Mouse (Mus musculus) thymus, adult 2 months (tissue): ENCODE data around the gene Gpc5.

ENCODE experiments used
- CTCF ChIP-seq: fragments of 200-500 bp; IDR thresholded peaks from 2 replicates; pipeline ENCODE4 v1.5.1; 2012; ENCODE audit warnings: mild to moderate bottlenecking, control low read depth, low read length, moderate library complexity, borderline replicate concordance; ENCODE audit not compliant: control insufficient read depth, poor library complexity, insufficient read depth; ENCODE audit errors: extremely low read depth
- POLR2A ChIP-seq: fragments of 200-500 bp; IDR thresholded peaks from 2 replicates; pipeline ENCODE4 v1.6.1; 2012; ENCODE audit warnings: mild to moderate bottlenecking, low read length, control low read depth, moderate library complexity; ENCODE audit not compliant: control insufficient read depth, poor library complexity, insufficient read depth; ENCODE audit errors: extremely low read depth

DNA sequence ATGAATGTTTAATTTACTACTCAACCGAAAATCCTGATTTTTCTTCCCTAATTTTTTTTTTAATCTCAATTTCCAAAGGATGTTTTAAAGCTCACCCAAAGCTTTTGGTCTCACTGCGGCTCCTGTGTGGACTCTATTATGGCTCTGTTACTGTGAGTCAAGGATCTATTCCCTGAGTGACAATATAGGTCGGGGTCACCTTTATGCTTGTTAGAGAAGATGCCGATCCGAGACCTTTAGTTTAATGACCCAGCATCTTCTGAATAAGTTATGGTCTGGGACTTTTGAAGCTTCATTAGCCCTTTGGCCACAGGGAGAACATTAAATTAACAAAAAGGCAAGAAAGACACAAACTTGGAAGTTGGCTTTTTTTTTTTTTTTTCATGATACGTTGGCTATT is 408.8 kb downstream of the Gpc5 start:
- no peak for TF ChIP-seq CTCF
- no peak for TF ChIP-seq POLR2A
